Mouse (Mus musculus) adrenal gland, postnatal 4 days (tissue): Measurements from ENCODE around the gene Jak3. TPM values are rescaled to one million over a fixed set of nuclear protein-coding genes. Genes with fewer than 3 reads are reported as not detected.

Experiments
- DNase-seq, 2 experiments: peaks; one replicate each; pipeline ENCODE4 v3.0.0; 2021 to 2022; ENCODE audit warnings: low spot score in 2 of 2, mixed read lengths in 2 of 2
- long read RNA-seq, 2 experiments: library from polyadenylated mRNA; stranded (forward); transcript quantifications; one replicate each; pipeline ENCODE4 v2.0.0; 2021
- total RNA-seq, 2 experiments: library from RNA; stranded (reverse); gene quantifications; 2 replicates each; pipeline ENCODE4 v1.2.3; 2021

Jak3 gene
- total RNA-seq: 10 to 100 TPM; 17.7 to 19.3 TPM
- long read RNA-seq, experiment 1, full-length matches to known transcripts: 6 of 15 reads
- long read RNA-seq, experiment 1, partial matches to known transcripts: 5 of 15 reads
- long read RNA-seq, experiment 1, other reads (novel, unspliced or antisense): 4 of 15 reads
- long read RNA-seq, experiment 2, full-length matches to known transcripts: 20 of 43 reads
- long read RNA-seq, experiment 2, partial matches to known transcripts: 7 of 43 reads
- long read RNA-seq, experiment 2, other reads (novel, unspliced or antisense): 16 of 43 reads

- peak in 1 of 2 experiments; percentile 54 for DNase-seq
Measured at GRCm38 (mm10) chr8:71676020-71676741, at the start of gene Jak3. TSS of gene Jak3 (plus strand) at chr8:71676296.

GRCm38 (mm10) chr8:71626753-71627152 is 49.3 kb upstream of the Jak3 start:
- no peak for DNase-seq

GRCm38 (mm10) chr8:71627265-71628099 is 48.6 kb upstream of the Jak3 start:
- no peak for DNase-seq

DNA sequence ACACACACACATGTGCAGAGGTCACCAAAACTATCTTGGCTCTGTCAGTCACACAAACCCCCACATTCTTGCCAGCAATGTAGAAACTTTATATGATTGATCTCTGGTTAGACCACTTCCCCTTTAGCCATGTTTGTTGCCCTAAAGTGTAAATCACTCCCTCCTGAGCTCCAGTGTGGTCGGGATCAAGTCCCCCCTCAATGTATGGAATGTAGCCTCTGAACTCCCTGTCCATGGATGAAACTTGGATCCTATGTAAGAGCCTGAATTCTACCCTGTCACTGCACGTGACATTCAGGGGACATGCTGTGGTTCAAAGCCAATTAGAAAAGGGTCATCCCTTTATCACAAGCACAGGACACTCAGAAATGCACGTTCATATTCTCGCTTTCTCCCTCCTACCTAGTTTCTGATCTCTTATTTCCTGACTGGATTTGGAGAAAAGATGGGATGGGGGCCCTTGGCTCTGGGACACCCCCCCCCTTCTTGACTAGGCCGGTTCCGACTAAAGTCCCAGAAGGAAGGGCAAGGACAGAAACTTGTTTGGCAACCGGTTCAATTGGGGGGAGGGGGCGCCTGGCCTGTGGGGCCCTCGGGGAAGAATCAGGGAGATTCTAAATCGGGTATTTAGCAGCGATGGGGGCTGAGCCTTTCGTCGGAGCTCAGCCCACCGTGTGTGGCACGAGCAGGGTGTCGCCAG is 47.5 kb upstream of the Jak3 start:
- no peak for DNase-seq

DNA sequence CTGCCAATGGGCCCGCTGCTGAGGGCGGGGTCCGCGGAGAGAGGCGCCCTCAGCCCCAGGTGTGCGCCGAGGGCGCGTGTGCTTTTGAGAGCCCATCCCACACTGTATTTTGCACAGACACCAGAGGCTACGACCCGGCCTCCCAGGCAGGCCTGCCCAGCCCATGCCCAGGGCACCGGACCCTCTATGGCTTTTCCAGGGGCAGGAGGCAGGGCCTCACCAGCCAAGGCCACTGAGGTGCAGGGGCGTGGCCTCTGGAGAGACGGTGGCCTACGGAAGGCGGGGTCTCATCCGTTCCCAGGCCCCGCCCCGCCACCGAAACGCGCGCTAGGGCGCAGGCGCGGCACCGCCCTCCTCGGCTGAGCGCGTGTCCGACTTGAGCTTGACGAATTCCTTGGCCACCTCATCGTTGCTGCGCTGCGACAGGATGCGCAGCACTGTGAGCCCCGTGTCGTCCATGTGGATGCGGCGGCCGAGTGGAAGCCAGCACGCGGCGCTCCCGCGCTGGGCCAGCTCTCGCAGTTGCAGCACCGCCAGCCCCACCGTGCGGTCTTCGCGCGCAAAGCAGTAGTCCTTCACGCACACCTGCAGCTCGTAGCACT is 46.9 kb upstream of the Jak3 start:
- DNase-seq: peak; percentile 89 to 94

GRCm38 (mm10) chr8:71629781-71630212 is 46.3 kb upstream of the Jak3 start:
- DNase-seq: no peak

DNA sequence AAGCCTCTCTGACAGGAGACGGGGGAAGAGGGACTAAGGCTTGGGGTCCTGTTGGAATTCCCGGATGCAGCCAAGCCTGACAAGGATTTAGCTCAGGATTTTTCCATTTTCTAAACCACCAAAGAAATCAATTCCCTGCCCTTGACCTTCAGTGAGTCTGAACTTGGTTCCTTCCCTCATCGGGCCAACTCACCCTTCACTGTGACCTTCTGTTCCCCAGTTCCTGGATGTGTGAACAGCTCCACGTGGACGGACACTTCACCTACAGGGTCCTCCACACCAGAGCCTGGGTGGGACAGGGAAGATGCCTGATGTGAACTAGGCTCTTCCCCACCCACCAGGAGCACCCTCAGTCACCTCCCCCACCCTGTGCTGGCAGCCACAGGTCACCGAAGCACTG is 45.3 kb upstream of the Jak3 start:
- no peak for DNase-seq

- no peak for DNase-seq
Measured at GRCm38 (mm10) chr8:71631897-71632296, 44.2 kb upstream of the Jak3 start.

DNA sequence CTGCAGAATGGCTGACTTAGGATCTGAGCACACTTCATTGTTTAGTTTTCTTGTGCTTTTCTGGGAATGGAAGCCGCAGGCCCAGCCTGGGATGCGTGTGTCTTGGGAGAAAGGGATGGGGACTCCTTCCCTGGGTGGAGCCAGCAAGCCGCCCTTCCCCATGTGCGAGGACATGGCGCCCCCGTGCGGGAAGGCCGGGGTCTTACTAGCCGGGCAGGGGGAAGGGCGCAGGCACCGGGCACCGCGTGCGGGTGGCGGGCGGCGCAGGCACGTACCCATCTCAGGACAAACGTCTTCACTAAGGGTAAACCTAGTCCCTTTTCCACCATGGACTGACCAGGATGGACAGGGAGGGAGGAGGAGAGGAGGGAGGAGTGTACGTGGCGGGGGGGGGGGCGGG is 42.9 kb upstream of the Jak3 start:
- peak in 1 of 2 experiments; percentile 56 for DNase-seq

- DNase-seq: peak in 1 of 2 experiments; percentile 40
Measured at GRCm38 (mm10) chr8:71633981-71634667, 42.0 kb upstream of the Jak3 start.

DNA sequence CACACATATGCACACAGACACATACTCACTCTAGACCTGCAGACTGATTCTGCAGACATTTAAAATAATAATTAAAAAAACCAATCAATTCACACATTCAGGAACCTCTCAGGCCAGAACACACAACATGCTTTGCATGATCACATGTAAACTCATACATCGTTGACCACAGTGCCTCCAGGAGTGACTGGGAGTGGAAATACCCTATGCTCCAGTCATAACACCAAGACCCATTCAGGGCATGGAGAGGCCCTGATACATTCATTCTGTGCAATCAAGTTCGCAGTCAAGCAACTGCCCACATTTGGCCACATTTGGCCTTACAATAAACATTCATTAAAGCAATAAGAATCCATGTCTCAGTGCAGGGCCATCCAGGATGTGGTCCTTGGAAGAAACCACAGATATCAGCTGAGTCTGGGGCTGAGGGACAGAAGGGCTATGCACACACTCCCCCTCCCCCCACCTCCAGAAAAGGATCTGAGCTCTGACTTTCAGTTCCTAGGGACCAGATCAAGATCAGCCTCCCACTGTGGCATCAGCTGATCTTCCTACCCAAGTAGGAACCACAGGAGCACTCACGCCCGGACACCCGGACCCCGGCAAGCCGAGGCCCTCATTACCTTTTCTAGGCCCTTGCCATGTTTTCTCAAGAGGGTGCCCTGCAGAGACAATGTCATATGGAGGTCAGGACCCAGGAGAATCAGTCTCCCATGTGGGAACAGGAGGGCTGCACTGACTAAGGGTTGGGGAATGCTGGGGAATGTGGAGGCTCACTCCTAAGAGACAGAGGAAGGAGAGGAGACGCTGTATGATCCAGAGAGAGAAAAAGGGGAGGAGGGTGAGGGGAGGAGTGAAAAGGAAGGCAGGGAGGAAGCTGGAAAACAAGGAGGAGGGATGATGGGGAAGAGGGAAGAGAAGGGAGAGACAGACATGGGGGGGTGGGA is 38.7 kb upstream of the Jak3 start:
- no peak for DNase-seq

DNA sequence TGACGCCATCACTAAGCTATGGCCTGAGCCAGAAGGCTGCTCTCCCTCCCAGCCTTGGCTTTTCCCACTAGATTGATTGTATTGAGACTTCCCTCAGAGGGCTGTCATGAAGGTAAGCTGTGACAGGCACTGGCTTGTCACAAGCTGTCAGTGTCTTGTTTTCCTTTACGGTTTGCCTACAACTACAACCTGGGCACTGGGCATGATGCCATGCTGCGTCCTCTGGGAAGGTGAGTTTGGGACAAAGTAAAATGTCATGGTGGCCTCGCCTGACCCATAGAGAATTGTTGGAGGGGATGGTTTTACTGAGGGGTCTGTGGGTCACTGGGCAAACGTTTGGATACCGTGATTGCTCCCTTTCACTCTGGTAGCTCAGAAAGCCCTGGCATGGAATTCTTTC is 37.8 kb upstream of the Jak3 start:
- DNase-seq: no peak

- DNase-seq: no peak
Measured at GRCm38 (mm10) chr8:71639318-71639717, 36.8 kb upstream of the Jak3 start.

DNA sequence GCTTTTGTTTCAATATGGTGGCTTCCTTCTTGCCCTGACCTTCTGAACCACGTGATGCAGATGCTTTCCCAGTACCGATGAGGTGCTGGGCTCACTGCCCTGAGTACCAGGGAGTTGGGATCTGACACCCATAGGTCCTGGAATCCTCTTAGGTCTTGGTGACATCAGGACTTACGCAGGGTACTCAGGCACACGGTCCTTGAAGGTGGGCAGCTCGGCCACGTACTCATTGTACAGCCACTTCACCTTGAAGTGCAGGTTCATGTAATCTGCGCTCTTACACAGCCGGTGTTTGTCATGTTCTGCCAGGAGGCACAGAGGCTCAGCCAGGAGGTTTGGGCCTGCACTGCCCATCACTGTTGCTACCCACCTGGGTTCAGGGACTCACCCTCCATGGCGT is 30.6 kb upstream of the Jak3 start:
- DNase-seq: no peak

- DNase-seq: no peak
Measured at GRCm38 (mm10) chr8:71654600-71654999, 21.5 kb upstream of the Jak3 start.

- no peak for DNase-seq
Measured at GRCm38 (mm10) chr8:71657816-71658215, 18.3 kb upstream of the Jak3 start.

GRCm38 (mm10) chr8:71658515-71659049 is 17.5 kb upstream of the Jak3 start:
- no peak for DNase-seq

DNA sequence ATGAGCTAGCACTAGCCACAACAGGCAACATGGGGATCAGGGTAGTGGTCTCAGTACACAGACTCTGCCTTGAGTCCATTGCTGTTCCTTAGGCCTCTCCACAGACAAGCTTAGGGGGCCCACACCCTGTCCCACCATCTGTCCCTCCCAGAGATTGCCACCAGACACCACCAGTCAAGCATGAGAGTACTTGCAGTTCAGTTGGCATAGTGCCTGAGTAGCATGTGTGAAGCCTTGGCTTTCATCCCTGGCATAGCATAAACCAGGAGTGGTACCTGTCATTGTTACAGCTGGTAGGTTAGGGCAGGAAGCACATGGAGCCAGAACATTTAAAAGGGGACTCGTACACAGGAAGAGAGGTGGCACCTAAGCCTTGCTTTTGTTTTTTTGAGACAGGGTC is 16.3 kb upstream of the Jak3 start:
- no peak for DNase-seq
